Mouse (Mus musculus) midbrain, embryonic 14.5 days (tissue): ENCODE data around the gene Sirt7. TPM values are rescaled to one million over a fixed set of nuclear protein-coding genes. Genes with fewer than 3 reads are reported as not detected.

ENCODE experiments used
- ATAC-seq: fragments of 200-750 bp; cut with Nextera tagmentation; 2 replicates; pipeline ENCODE4 v1.8.0; 2017; ENCODE audit warnings: moderate number of reproducible peaks, moderate library complexity; ENCODE audit not compliant: low FRiP score, low TSS enrichment
- DNase-seq: peaks from one replicate; pipeline ENCODE4 v3.0.0-alpha.2; 2015
- H3K27ac ChIP-seq: fragments of 300-500 bp; sonication (generic); replicated peaks from 2 replicates; pipeline ENCODE4 v1.5.1; 2014; ENCODE audit warnings: mild to moderate bottlenecking, low read depth, low read length, moderate library complexity
- H3K27me3 ChIP-seq: fragments of 300-500 bp; sonication (generic); 2 replicates; pipeline ENCODE4 v1.6.1; 2014; ENCODE audit warnings: low read length, control low read depth, mixed read lengths; ENCODE audit not compliant: control insufficient read depth, insufficient read depth
- H3K36me3 ChIP-seq: fragments of 300-500 bp; sonication (generic); 2 replicates; pipeline ENCODE4 v1.6.1; 2014; ENCODE audit warnings: low read length, control low read depth; ENCODE audit not compliant: control insufficient read depth, insufficient read depth
- H3K4me1 ChIP-seq: fragments of 300-500 bp; sonication (generic); 2 replicates; pipeline ENCODE4 v1.6.1; 2014; ENCODE audit warnings: mild to moderate bottlenecking, antibody characterized with exemption, low read length, control low read depth; ENCODE audit not compliant: control insufficient read depth, insufficient read depth
- H3K4me2 ChIP-seq: fragments of 300-500 bp; sonication (generic); 2 replicates; pipeline ENCODE4 v1.6.1; 2014; ENCODE audit warnings: mild to moderate bottlenecking, low read length, moderate library complexity
- H3K4me3 ChIP-seq: fragments of 300-500 bp; sonication (generic); replicated peaks from 2 replicates; pipeline ENCODE4 v1.5.1; 2014; ENCODE audit warnings: low read depth, low read length
- H3K9ac ChIP-seq: fragments of 300-500 bp; sonication (generic); replicated peaks from 2 replicates; pipeline ENCODE4 v1.6.1; 2014; ENCODE audit warnings: mild to moderate bottlenecking, low read length, moderate library complexity
- H3K9me3 ChIP-seq: fragments of 300-500 bp; sonication (generic); 2 replicates; pipeline ENCODE4 v1.6.1; 2016; ENCODE audit warnings: low read length, control low read depth, mixed read lengths; ENCODE audit not compliant: control insufficient read depth
- WGBS: fragments of 180-500 bp; shearing (Covaris S2); extraction: QIAGEN DNeasy Blood & Tissue Kit; methylation state at CpG from one replicate; pipeline ENCODE4 v1.1.7; 2014; 5-methylcytosine and 5-hydroxymethylcytosine counted together
- polyA plus RNA-seq: library from polyadenylated mRNA; unstranded; fragments of >200 nt; fragmentation: Nextera tagmentation; extraction: Ambion mirVana; gene quantifications from 2 replicates; pipeline ENCODE4 v1.2.1, GENCODE M21; 2014

Sirt7 gene
- polyA plus RNA-seq = 38.4 and 39.5 TPM in 2 replicates

- Histone ChIP-seq H3K4me2 (peak within 1 kb of the TSS; percentile 98), H3K4me1 (peaks cover 14% of the 10 kb centered on the region), H3K9me3 (no peaks in the 10 kb centered on the region), H3K4me3 (peak within 1 kb of the TSS; percentile 94), H3K27ac (peak within 1 kb of the TSS; percentile 86), H3K36me3 (peaks cover 58% of the 10 kb centered on the region), H3K27me3 (no peaks in the 10 kb centered on the region), H3K9ac (peak within 1 kb of the TSS; percentile 72)
- peak; percentile 31; the same call in 1 of the 2 replicates for ATAC-seq
- no peak for DNase-seq
- 25% methylated on average over 5 of the region's 5 CpGs for WGBS
Measured at GRCm38 (mm10) chr11:120625152-120625775, at the start of gene Sirt7. Gene Sirt7 (minus strand): TSS chr11:120625240.

GRCm38 (mm10) chr11:120673594-120674122 is 48.6 kb upstream of the Sirt7 start:
- Histone ChIP-seq H3K9me3 (no peaks in the 10 kb centered on the region), H3K4me3 (peak overlapping the region; percentile 70), H3K4me2 (peak overlapping the region; percentile 78), H3K27me3 (no peaks in the 10 kb centered on the region), H3K36me3 (peaks cover 20% of the 10 kb centered on the region), H3K27ac (peak overlapping the region; percentile 90), H3K4me1 (peaks cover 17% of the 10 kb centered on the region), H3K9ac (peak overlapping the region; percentile 74)
- ATAC-seq (peak; percentile 15; the same call in 1 of the 2 replicates), DNase-seq (no peak)
- WGBS = 36% methylated on average over 12 of the region's 12 CpGs

- 1% methylated on average over 82 of the region's 83 CpGs for WGBS
- peak; percentile 97 for ATAC-seq
Measured at GRCm38 (mm10) chr11:120672687-120673593, 47.9 kb upstream of the Sirt7 start, which contains the start of gene Aspscr1. Gene Aspscr1 (plus strand): TSS chr11:120672973.

GRCm38 (mm10) chr11:120666617-120667016 is 41.6 kb upstream of the Sirt7 start:
- Histone ChIP-seq H3K9ac (0 out of 2 replicates have a peak overlapping the region, but pooled peaks have one; percentile 20), H3K36me3 (no peaks in the 10 kb centered on the region)
- WGBS = 10% methylated on average over 3 of the region's 3 CpGs

More at GRCm38 (mm10) chr11:120672687-120673593, 47.9 kb upstream of the Sirt7 start, which contains the start of gene Aspscr1:
- H3K9me3 ChIP-seq = no peaks in the 10 kb centered on the region
- H3K27me3 ChIP-seq = no peaks in the 10 kb centered on the region
- peak within 1 kb of the TSS; percentile 70 for H3K4me3 ChIP-seq
- H3K9ac ChIP-seq = peak within 1 kb of the TSS; percentile 74
- peak; percentile 97 for DNase-seq
- peak within 1 kb of the TSS; percentile 90 for H3K27ac ChIP-seq
- peaks cover 13% of the 10 kb centered on the region for H3K36me3 ChIP-seq
- peak within 1 kb of the TSS; percentile 78 for H3K4me2 ChIP-seq
- peaks cover 17% of the 10 kb centered on the region for H3K4me1 ChIP-seq

GRCm38 (mm10) chr11:120665406-120665805 is 40.4 kb upstream of the Sirt7 start:
- H3K4me2 ChIP-seq = no peak overlapping the region
- ATAC-seq = no peak
- 70% methylated on average over 3 of the region's 3 CpGs for WGBS

More at GRCm38 (mm10) chr11:120666617-120667016, 41.6 kb upstream of the Sirt7 start:
- Histone ChIP-seq H3K4me3 (no peak overlapping the region), H3K4me1 (no peaks in the 10 kb centered on the region), H3K9me3 (no peaks in the 10 kb centered on the region), H3K4me2 (no peak overlapping the region), H3K27me3 (peaks cover 15% of the 10 kb centered on the region), H3K27ac (no peak overlapping the region)
- no peak for ATAC-seq
- DNase-seq = peak; percentile 18

GRCm38 (mm10) chr11:120663714-120664113 is 38.7 kb upstream of the Sirt7 start:
- no peaks in the 10 kb centered on the region for H3K36me3 ChIP-seq
- H3K4me1 ChIP-seq = peaks cover 11% of the 10 kb centered on the region; the same call in 1 of the 2 replicates
- DNase-seq (no peak), ATAC-seq (no peak)
- peaks cover 44% of the 10 kb centered on the region for H3K27me3 ChIP-seq
- H3K4me3 ChIP-seq = no peak overlapping the region
- no peak overlapping the region for H3K9ac ChIP-seq
- no peak overlapping the region for H3K4me2 ChIP-seq
- H3K9me3 ChIP-seq = no peaks in the 10 kb centered on the region
- no peak overlapping the region for H3K27ac ChIP-seq
- WGBS = 48% methylated on average over 5 of the region's 5 CpGs

More at GRCm38 (mm10) chr11:120665406-120665805, 40.4 kb upstream of the Sirt7 start:
- Histone ChIP-seq H3K9ac (no peak overlapping the region), H3K27ac (no peak overlapping the region), H3K4me3 (no peak overlapping the region), H3K36me3 (no peaks in the 10 kb centered on the region), H3K4me1 (peaks cover 8% of the 10 kb centered on the region; the same call in 1 of the 2 replicates), H3K27me3 (peaks cover 27% of the 10 kb centered on the region), H3K9me3 (no peaks in the 10 kb centered on the region)
- DNase-seq = no peak

GRCm38 (mm10) chr11:120662759-120663158 is 37.7 kb upstream of the Sirt7 start:
- Histone ChIP-seq H3K4me3 (no peak overlapping the region), H3K27me3 (peaks cover 50% of the 10 kb centered on the region), H3K9ac (no peak overlapping the region), H3K27ac (no peak overlapping the region), H3K9me3 (no peaks in the 10 kb centered on the region), H3K4me1 (peaks cover 11% of the 10 kb centered on the region; the same call in 1 of the 2 replicates), H3K4me2 (no peak overlapping the region), H3K36me3 (no peaks in the 10 kb centered on the region)
- ATAC-seq (no peak), DNase-seq (peak; percentile 6)
- WGBS = 20% methylated on average over 6 of the region's 6 CpGs

GRCm38 (mm10) chr11:120661076-120661460 is 36.0 kb upstream of the Sirt7 start, which contains the start of gene Notum:
Gene Notum (minus strand): TSS chr11:120661175.
- Histone ChIP-seq H3K4me2 (peak within 1 kb of the TSS; percentile 57), H3K4me1 (peaks cover 11% of the 10 kb centered on the region; the same call in 1 of the 2 replicates), H3K9ac (peak within 1 kb of the TSS; percentile 34; the same call in 1 of the 2 replicates), H3K27me3 (peaks cover 50% of the 10 kb centered on the region), H3K4me3 (peak within 1 kb of the TSS; percentile 31), H3K9me3 (no peaks in the 10 kb centered on the region), H3K27ac (no peak within 1 kb of the TSS), H3K36me3 (no peaks in the 10 kb centered on the region)
- DNase-seq (no peak), ATAC-seq (no peak)
- under 1% methylated on average over 35 of the region's 35 CpGs for WGBS
